Mouse (Mus musculus): ENCODE measurements around the gene Hoxa4. TPM values are rescaled to one million over a fixed set of nuclear protein-coding genes. Genes with fewer than 3 reads are reported as not detected.

Gene Hoxa4
- total RNA-seq, 1 experiment, result 0.13 TPM

DNA sequence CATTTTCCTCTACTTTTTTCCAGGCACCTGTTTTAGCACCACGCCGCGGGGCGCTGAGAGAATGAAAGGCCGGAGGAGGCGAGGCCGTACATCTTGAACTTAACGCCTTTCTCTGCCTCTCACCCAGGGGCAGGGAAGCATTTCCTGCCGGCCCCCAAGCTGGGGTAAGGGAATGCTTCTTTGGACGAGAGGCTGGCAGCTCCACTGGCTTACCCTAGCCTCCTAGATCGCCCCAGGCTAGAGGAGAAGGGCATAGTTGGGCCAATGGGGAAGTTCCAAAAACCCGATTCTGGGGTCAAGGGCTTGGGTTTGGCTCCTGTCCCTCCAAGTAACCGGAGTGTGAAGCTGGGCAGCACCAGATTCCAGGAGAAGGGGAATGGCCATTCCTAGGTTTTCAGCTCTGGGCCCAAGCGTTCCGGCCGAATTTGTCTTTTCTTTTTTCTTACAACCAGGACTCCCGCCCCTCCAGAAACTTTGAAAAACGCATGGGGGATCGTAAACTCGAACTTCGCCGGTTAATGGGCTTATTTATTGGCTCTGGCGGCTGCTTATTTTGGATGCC, 41.5 kb upstream of the Hoxa4 start:
- Histone ChIP-seq H3K4me3 (ENCODE audit: insufficient read depth in 1 of 2, low read depth in 1 of 2, low read length in 2 of 2, poor library complexity in 1 of 2, severe bottlenecking in 1 of 2) (no peak overlapping the region), H3K9me3 (ENCODE audit: control insufficient read depth, insufficient read depth, low read depth, low read length) (no peaks in the 10 kb centered on the region), H3K4me1 (ENCODE audit: control insufficient read depth in 2 of 2, insufficient read depth in 2 of 2, low read length in 2 of 2, poor library complexity in 1 of 2) (peaks cover 0 to 5% of the 10 kb centered on the region in 2 experiments; a peak in 1 of 4 replicates), H3K9ac (ENCODE audit: insufficient read depth, low read depth, low read length, poor library complexity, severe bottlenecking) (no peak overlapping the region), H3K27ac (ENCODE audit: insufficient read depth, low read depth, low read length, poor library complexity, severe bottlenecking) (no peak overlapping the region), H3K36me3 (ENCODE audit: control insufficient read depth, insufficient read depth, low read length, poor library complexity, severe bottlenecking) (no peaks in the 10 kb centered on the region)
- in situ Hi-C loops (cut with MboI; ENCODE audit: low sequenced_read_pairs in 2 of 2, unreplicated experiment in 2 of 2), result no loop called here
- no peak for DNase-seq (ENCODE audit: low read depth, low spot score)
- TF ChIP-seq ZC3H11A (IDR thresholded peaks at IDR 0.05; ENCODE audit: borderline replicate concordance, low read depth, low read length) (no peak), ZNF384 (IDR thresholded peaks at IDR 0.05; ENCODE audit: low read depth, low read length) (no peak), CHD2 (IDR thresholded peaks at IDR 0.05; ENCODE audit: low read depth, low read length) (no peak), HCFC1 (IDR thresholded peaks at IDR 0.05; ENCODE audit: borderline replicate concordance, insufficient read depth, low read length) (no peak), MAFK (IDR thresholded peaks at IDR 0.05; ENCODE audit: insufficient read depth, low read depth, low read length) (no peak)

DNA sequence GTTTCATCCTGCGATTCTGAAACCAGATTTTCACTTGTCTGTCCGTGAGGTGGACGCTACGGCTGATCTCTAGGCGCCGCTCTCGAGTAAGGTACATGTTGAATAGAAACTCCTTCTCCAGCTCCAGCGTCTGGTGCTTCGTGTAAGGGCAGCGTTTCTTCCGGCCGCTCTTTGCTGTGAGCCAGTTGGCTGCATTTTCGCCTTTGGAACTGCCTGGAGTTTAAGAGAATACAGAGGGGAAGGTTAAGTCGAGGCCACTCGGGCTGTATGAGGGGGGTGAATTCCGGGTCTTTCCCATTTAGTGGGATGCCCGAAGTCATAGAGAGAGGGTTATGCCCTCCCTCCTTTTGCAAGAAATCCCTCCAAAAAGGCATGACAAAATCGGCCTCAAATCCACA, 41.0 kb upstream of the Hoxa4 start:
- Histone ChIP-seq H3K27ac (ENCODE audit: insufficient read depth, low read depth, low read length, poor library complexity, severe bottlenecking) (no peak overlapping the region), H3K9ac (ENCODE audit: insufficient read depth, low read depth, low read length, poor library complexity, severe bottlenecking) (no peak overlapping the region), H3K9me3 (ENCODE audit: control insufficient read depth, insufficient read depth, low read depth, low read length) (no peaks in the 10 kb centered on the region), H3K4me3 (ENCODE audit: insufficient read depth in 1 of 2, low read depth in 1 of 2, low read length in 2 of 2, poor library complexity in 1 of 2, severe bottlenecking in 1 of 2) (no peak overlapping the region), H3K4me1 (ENCODE audit: control insufficient read depth in 2 of 2, insufficient read depth in 2 of 2, low read length in 2 of 2, poor library complexity in 1 of 2) (peaks cover 0 to 5% of the 10 kb centered on the region in 2 experiments; a peak in 1 of 4 replicates), H3K36me3 (ENCODE audit: control insufficient read depth, insufficient read depth, low read length, poor library complexity, severe bottlenecking) (no peaks in the 10 kb centered on the region)
- in situ Hi-C loops (cut with MboI; ENCODE audit: low sequenced_read_pairs in 2 of 2, unreplicated experiment in 2 of 2), result no loop called here
- no peak for DNase-seq (ENCODE audit: low read depth, low spot score)
- TF ChIP-seq ZC3H11A (IDR thresholded peaks at IDR 0.05; ENCODE audit: borderline replicate concordance, low read depth, low read length) (no peak), HCFC1 (IDR thresholded peaks at IDR 0.05; ENCODE audit: borderline replicate concordance, insufficient read depth, low read length) (no peak), MAFK (IDR thresholded peaks at IDR 0.05; ENCODE audit: insufficient read depth, low read depth, low read length) (no peak)

DNA sequence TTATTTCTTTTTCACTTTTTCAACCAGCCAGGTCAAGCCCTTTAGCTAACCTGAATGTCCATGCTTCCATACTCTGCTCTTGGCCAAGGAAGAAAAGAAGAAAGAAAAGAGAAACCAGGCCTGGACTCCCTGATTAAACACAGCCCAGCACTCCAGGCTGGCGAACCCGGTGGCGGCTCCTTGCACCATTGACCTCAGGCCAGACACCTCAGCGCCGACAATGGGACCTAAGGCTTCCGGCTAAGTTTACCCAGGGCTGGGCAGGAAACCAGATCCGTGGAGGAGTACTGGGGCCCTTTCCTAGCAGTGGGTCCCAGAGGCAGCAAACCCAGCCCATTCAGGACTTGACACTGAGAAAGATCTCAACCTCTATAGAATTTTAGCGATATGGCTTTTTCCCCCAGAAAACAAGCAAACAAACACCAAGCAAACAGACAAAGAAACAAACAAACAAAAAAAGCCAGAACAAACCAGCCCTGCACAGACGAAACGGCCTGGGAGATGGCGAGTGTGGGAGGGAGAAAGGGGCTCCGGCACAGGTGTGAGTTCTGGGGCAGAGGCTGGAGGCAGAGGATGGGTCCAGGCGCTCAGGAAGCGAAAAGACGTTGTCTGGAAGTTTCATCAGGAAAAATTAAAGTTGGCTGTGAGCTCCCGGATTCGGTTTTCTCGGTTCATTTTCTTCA, 40.5 kb upstream of the Hoxa4 start:
- in situ Hi-C loops (cut with MboI; ENCODE audit: low sequenced_read_pairs in 2 of 2, unreplicated experiment in 2 of 2), result no loop called here
- Histone ChIP-seq H3K9ac (ENCODE audit: insufficient read depth, low read depth, low read length, poor library complexity, severe bottlenecking) (no peak overlapping the region), H3K36me3 (ENCODE audit: control insufficient read depth, insufficient read depth, low read length, poor library complexity, severe bottlenecking) (no peaks in the 10 kb centered on the region), H3K9me3 (ENCODE audit: control insufficient read depth, insufficient read depth, low read depth, low read length) (no peaks in the 10 kb centered on the region), H3K4me3 (ENCODE audit: insufficient read depth in 1 of 2, low read depth in 1 of 2, low read length in 2 of 2, poor library complexity in 1 of 2, severe bottlenecking in 1 of 2) (no peak overlapping the region), H3K4me1 (ENCODE audit: control insufficient read depth in 2 of 2, insufficient read depth in 2 of 2, low read length in 2 of 2, poor library complexity in 1 of 2) (peaks cover 0 to 5% of the 10 kb centered on the region in 2 experiments; a peak in 1 of 4 replicates), H3K27ac (ENCODE audit: insufficient read depth, low read depth, low read length, poor library complexity, severe bottlenecking) (no peak overlapping the region)
- TF ChIP-seq CHD2 (IDR thresholded peaks at IDR 0.05; ENCODE audit: low read depth, low read length) (no peak), MAFK (IDR thresholded peaks at IDR 0.05; ENCODE audit: insufficient read depth, low read depth, low read length) (no peak), ZNF384 (IDR thresholded peaks at IDR 0.05; ENCODE audit: low read depth, low read length) (no peak), HCFC1 (IDR thresholded peaks at IDR 0.05; ENCODE audit: borderline replicate concordance, insufficient read depth, low read length) (no peak), ZC3H11A (IDR thresholded peaks at IDR 0.05; ENCODE audit: borderline replicate concordance, low read depth, low read length) (no peak)
- DNase-seq (ENCODE audit: low read depth, low spot score), result no peak

DNA sequence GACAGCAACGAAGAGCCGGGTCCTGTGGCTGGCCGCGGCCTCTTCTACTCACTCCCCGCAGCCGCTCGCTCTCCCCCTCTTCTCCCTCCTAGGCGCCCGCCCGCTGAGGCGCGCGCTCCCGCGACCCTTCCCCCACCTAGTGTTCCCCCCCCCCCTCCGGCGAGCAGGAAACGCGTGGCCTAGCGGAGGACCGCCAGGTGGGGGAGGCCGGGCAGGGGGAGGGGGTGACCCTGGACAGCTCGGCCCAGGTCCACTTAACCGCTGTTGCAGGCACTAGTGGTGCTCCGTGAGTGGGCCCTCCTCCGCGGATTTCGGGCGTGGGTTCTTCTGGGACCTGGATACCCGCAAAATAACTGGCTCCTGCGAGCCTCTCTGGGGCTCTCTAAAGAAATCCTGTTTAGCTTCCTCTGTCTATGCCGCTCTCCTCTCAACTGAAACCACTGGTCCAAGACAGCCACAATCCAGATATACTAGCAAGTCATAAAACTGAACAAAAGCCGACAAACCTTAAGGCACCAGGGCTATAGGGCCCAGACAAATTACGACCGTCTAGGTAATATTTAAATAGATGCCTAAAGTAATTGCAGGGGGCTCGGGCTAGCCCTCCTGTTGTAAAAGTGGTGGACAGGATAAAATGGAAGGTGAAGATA, 39.1 kb upstream of the Hoxa4 start, which contains the start of gene Hoxa9:
Gene Hoxa9, minus strand, starts transcription at position 574 of the 650 bp plus-strand sequence.
- Histone ChIP-seq H3K9ac (ENCODE audit: insufficient read depth, low read depth, low read length, poor library complexity, severe bottlenecking) (no peak within 1 kb of the TSS), H3K4me3 (ENCODE audit: insufficient read depth in 1 of 2, low read depth in 1 of 2, low read length in 2 of 2, poor library complexity in 1 of 2, severe bottlenecking in 1 of 2) (peak within 1 kb of the TSS in 1 of 2 experiments; percentile 11; a peak in 1 of 4 replicates), H3K4me1 (ENCODE audit: control insufficient read depth in 2 of 2, insufficient read depth in 2 of 2, low read length in 2 of 2, poor library complexity in 1 of 2) (peaks cover 0 to 5% of the 10 kb centered on the region in 2 experiments; a peak in 1 of 4 replicates), H3K9me3 (ENCODE audit: control insufficient read depth, insufficient read depth, low read depth, low read length) (no peaks in the 10 kb centered on the region), H3K27ac (ENCODE audit: insufficient read depth, low read depth, low read length, poor library complexity, severe bottlenecking) (no peak within 1 kb of the TSS), H3K36me3 (ENCODE audit: control insufficient read depth, insufficient read depth, low read length, poor library complexity, severe bottlenecking) (no peaks in the 10 kb centered on the region)
- in situ Hi-C loops (cut with MboI; ENCODE audit: low sequenced_read_pairs in 2 of 2, unreplicated experiment in 2 of 2), result no loop called here
- DNase-seq (ENCODE audit: low read depth, low spot score), result no peak
- TF ChIP-seq HCFC1 (IDR thresholded peaks at IDR 0.05; ENCODE audit: borderline replicate concordance, insufficient read depth, low read length) (no peak), ZNF384 (IDR thresholded peaks at IDR 0.05; ENCODE audit: low read depth, low read length) (no peak), ZC3H11A (IDR thresholded peaks at IDR 0.05; ENCODE audit: borderline replicate concordance, low read depth, low read length) (no peak), MAFK (IDR thresholded peaks at IDR 0.05; ENCODE audit: insufficient read depth, low read depth, low read length) (no peak), CHD2 (IDR thresholded peaks at IDR 0.05; ENCODE audit: low read depth, low read length) (no peak)
